Mouse (Mus musculus): ENCODE data around the gene Gpr153. TPM values are rescaled to one million over a fixed set of nuclear protein-coding genes. Genes with fewer than 3 reads are reported as not detected.

The Gpr153 gene
- total and polyA plus RNA-seq, 3 experiments, result 0.30 to 1.4 (median 0.70) TPM

GRCm38 (mm10) chr4:152325574-152326411 is 51.8 kb downstream of the Gpr153 start, which contains the start of gene Rpl22 (continued):
- peak; percentile 87; the same call in 1 of the 2 replicates for TF ChIP-seq TCF12 (IDR thresholded peaks at IDR 0.05; ENCODE audit: low read depth, low read length)
- no peak; the same call in 1 of the 2 replicates for TF ChIP-seq JUN (IDR thresholded peaks at IDR 0.05; ENCODE audit: insufficient read depth, low read depth, low read length)
- no peak for TF ChIP-seq CHD2 (IDR thresholded peaks at IDR 0.05; ENCODE audit: low read length)
- peak; percentile 90 for TF ChIP-seq NRF1 (IDR thresholded peaks at IDR 0.05; ENCODE audit: low read depth, low read length)
- TF ChIP-seq CHD1 (IDR thresholded peaks at IDR 0.05; ENCODE audit: low read depth, low read length), result peak; percentile 100
- no peak for TF ChIP-seq MAFK (IDR thresholded peaks at IDR 0.05; ENCODE audit: insufficient replicate concordance, low read length)
- peak; percentile 42; the same call in 1 of the 2 replicates for TF ChIP-seq IRF4 (IDR thresholded peaks at IDR 0.05; ENCODE audit: low read depth, low read length)
- no peak for TF ChIP-seq ETS1 (conservative IDR thresholded peaks at IDR 0.05; ENCODE audit: low read depth, low read length)
- no peak; the same call in 1 of the 2 replicates for TF ChIP-seq E2F4 (IDR thresholded peaks at IDR 0.05; ENCODE audit: insufficient replicate concordance, low read depth, low read length)
- 0 out of 2 replicates have a peak, but pooled peaks have one; percentile 39 for TF ChIP-seq RCOR1 (conservative IDR thresholded peaks at IDR 0.05; ENCODE audit: low read depth, low read length)
- peak; percentile 66; the same call in 1 of the 2 replicates for TF ChIP-seq ZMIZ1 (IDR thresholded peaks at IDR 0.05; ENCODE audit: low read depth, low read length)
- no peak; the same call in 1 of the 2 replicates for TF ChIP-seq GABPA (IDR thresholded peaks at IDR 0.05; ENCODE audit: insufficient replicate concordance, low read depth, low read length)
- no peak for TF ChIP-seq SMC3 (IDR thresholded peaks at IDR 0.05; ENCODE audit: low read depth, low read length)
- TF ChIP-seq PAX5 (IDR thresholded peaks at IDR 0.05; ENCODE audit: low read length), result no peak
- 0 out of 4 replicates have a peak, but pooled peaks of 1 of the 2 experiments have one; percentile 15 for TF ChIP-seq CTCF (conservative IDR thresholded peaks at IDR 0.05 in 1 of 2, IDR thresholded peaks at IDR 0.05 in 1 of 2; ENCODE audit: low read depth in 2 of 2, low read length in 2 of 2)
- no peak for TF ChIP-seq ZNF384 (IDR thresholded peaks at IDR 0.05; ENCODE audit: low read depth, low read length)
- peak; percentile 72; the same call in 1 of the 2 replicates for TF ChIP-seq KAT2A (IDR thresholded peaks at IDR 0.05; ENCODE audit: insufficient replicate concordance, low read length)
- TF ChIP-seq MAZ (IDR thresholded peaks at IDR 0.05; ENCODE audit: low read depth, low read length), result peak; percentile 91
- TF ChIP-seq ZC3H11A (IDR thresholded peaks at IDR 0.05; ENCODE audit: low read depth, low read length), result no peak

- no peak for DNase-seq (ENCODE audit: extremely low read depth)
- in situ Hi-C loops (cut with MboI; ENCODE audit: low pct_ligation_motif_present, low pct_unique_long_range_greater_than_20kb, low sequenced_read_pairs), result loop anchor here (5.0 kb wide), 1 partner anchor 111 kb away; no protein-coding TSS in a partner anchor
Measured at GRCm38 (mm10) chr4:152326543-152326942, 52.5 kb downstream of the Gpr153 start.

More at GRCm38 (mm10) chr4:152326543-152326942, 52.5 kb downstream of the Gpr153 start:
- TF ChIP-seq RCOR1 (conservative IDR thresholded peaks at IDR 0.05; ENCODE audit: low read depth, low read length) (0 out of 2 replicates have a peak, but pooled peaks have one; percentile 0), ZKSCAN1 (IDR thresholded peaks at IDR 0.05; ENCODE audit: borderline replicate concordance, low read depth, low read length) (no peak), SIN3A (IDR thresholded peaks at IDR 0.05; ENCODE audit: low read length) (peak; percentile 49; the same call in 1 of the 2 replicates)
- H3K36me3 ChIP-seq (replicated peaks in 1 of 2; ENCODE audit: control insufficient read depth in 1 of 2, insufficient read depth in 1 of 2, low read length in 1 of 2), result peaks cover 28 to 40% of the 10 kb centered on the region in 2 experiments
- peaks cover 57% of the 10 kb centered on the region for H3K79me2 ChIP-seq (replicated peaks; ENCODE audit: control insufficient read depth, extremely low read depth, insufficient read depth, poor library complexity, severe bottlenecking)
- no peaks in the 10 kb centered on the region for H3K27me3 ChIP-seq (replicated peaks)
- peak overlapping the region; percentile 82 for H3K9ac ChIP-seq (ENCODE audit: insufficient read depth, low read depth)
- H3K4me1 ChIP-seq (ENCODE audit: control insufficient read depth in 1 of 2, insufficient read depth in 2 of 2), result peaks cover 3 to 37% of the 10 kb centered on the region in 2 experiments; a peak in 3 of 4 replicates
- dilution Hi-C loops (cut with MboI; ENCODE audit: extremely low pct_ligation_motif_present, extremely low pct_unique_long_range_greater_than_20kb, low sequenced_read_pairs), result no loop called here
- no peak overlapping the region; the same call in 1 of the 2 replicates for H3K27ac ChIP-seq (ENCODE audit: insufficient read depth, low read depth)
- peak overlapping the region; percentile 94 to 97 (median 97) for H3K4me3 ChIP-seq (replicated peaks in 1 of 3; ENCODE audit: low read depth in 2 of 3, low read length in 2 of 3, poor library complexity in 1 of 3)
- H3K9me3 ChIP-seq (replicated peaks; ENCODE audit: low read length), result peaks cover 3% of the 10 kb centered on the region
- peak overlapping the region; percentile 99 for H3K4me2 ChIP-seq (ENCODE audit: insufficient read depth, low read depth, poor library complexity, severe bottlenecking)

All from CH12.LX (cell line).